Mouse (Mus musculus) embryonic facial prominence, embryonic 11.5 days (tissue): ENCODE data around the gene Cox19. TPM values are rescaled to one million over a fixed set of nuclear protein-coding genes. Genes with fewer than 3 reads are reported as not detected.

ENCODE experiments used
- ATAC-seq: fragments of 200-750 bp; cut with Nextera tagmentation; replicated peaks from 2 replicates; pipeline ENCODE4 v1.8.0; 2017; ENCODE audit warnings: low read depth; ENCODE audit not compliant: insufficient number of reproducible peaks, low FRiP score, low TSS enrichment
- DNase-seq: peaks from one replicate; pipeline ENCODE4 v3.0.0-alpha.2; 2015; ENCODE audit warnings: low spot score
- H3K27ac ChIP-seq: fragments of 300-500 bp; sonication (generic); replicated peaks from 2 replicates; pipeline ENCODE4 v1.5.1; 2014; ENCODE audit warnings: mild to moderate bottlenecking, low read depth, low read length, control low read depth
- H3K27me3 ChIP-seq: fragments of 300-500 bp; sonication (generic); 2 replicates; pipeline ENCODE4 v1.6.1; 2014; ENCODE audit warnings: mild to moderate bottlenecking, low read length, moderate library complexity, mixed read lengths; ENCODE audit not compliant: control insufficient read depth, insufficient read depth
- H3K36me3 ChIP-seq: fragments of 300-500 bp; sonication (generic); replicated peaks from 2 replicates; pipeline ENCODE4 v1.6.1; 2014; ENCODE audit warnings: low read depth, mild to moderate bottlenecking, low read length, moderate library complexity, mixed read lengths; ENCODE audit not compliant: control insufficient read depth, insufficient read depth
- H3K4me1 ChIP-seq: fragments of 300-500 bp; sonication (generic); 2 replicates; pipeline ENCODE4 v1.6.1; 2014; ENCODE audit warnings: low read length, mixed read lengths; ENCODE audit not compliant: control insufficient read depth, insufficient read depth
- H3K4me2 ChIP-seq: fragments of 300-500 bp; sonication (generic); 2 replicates; pipeline ENCODE4 v1.6.1; 2014; ENCODE audit warnings: low read depth, mild to moderate bottlenecking, control low read depth, low read length, moderate library complexity
- H3K4me3 ChIP-seq: fragments of 300-500 bp; sonication (generic); 2 replicates; pipeline ENCODE4 v1.5.1; 2014; ENCODE audit warnings: low read depth, low read length, control low read depth
- H3K9ac ChIP-seq: fragments of 300-500 bp; sonication (generic); replicated peaks from 2 replicates; pipeline ENCODE4 v1.6.1; 2014; ENCODE audit warnings: mild to moderate bottlenecking, control low read depth, low read length
- H3K9me3 ChIP-seq: fragments of 300-500 bp; sonication (generic); replicated peaks from 2 replicates; pipeline ENCODE4 v1.6.1; 2016; ENCODE audit warnings: mild to moderate bottlenecking, low read length, inconsistent platforms, mixed read lengths; ENCODE audit not compliant: control insufficient read depth
- WGBS: fragments of 180-500 bp; shearing (Covaris S2); extraction: QIAGEN DNeasy Blood & Tissue Kit; methylation state at CpG from one replicate; pipeline ENCODE4 v1.1.7; 2014; 5-methylcytosine and 5-hydroxymethylcytosine counted together
- polyA plus RNA-seq: library from polyadenylated mRNA; unstranded; fragments of >200 nt; fragmentation: Nextera tagmentation; extraction: Ambion mirVana; gene quantifications from 2 replicates; pipeline ENCODE4 v1.2.1, GENCODE M21; 2014

The Cox19 gene
- polyA plus RNA-seq, 1 experiment from 2014 or later: 116 TPM

- DNase-seq: no peak
- 85% methylated on average over 6 of the region's 6 CpGs for WGBS
- peaks cover 27% of the 10 kb centered on the region for H3K27me3 ChIP-seq
Observed at GRCm38 (mm10) chr5:139321331-139321730, 29.9 kb downstream of the Cox19 start.

DNA sequence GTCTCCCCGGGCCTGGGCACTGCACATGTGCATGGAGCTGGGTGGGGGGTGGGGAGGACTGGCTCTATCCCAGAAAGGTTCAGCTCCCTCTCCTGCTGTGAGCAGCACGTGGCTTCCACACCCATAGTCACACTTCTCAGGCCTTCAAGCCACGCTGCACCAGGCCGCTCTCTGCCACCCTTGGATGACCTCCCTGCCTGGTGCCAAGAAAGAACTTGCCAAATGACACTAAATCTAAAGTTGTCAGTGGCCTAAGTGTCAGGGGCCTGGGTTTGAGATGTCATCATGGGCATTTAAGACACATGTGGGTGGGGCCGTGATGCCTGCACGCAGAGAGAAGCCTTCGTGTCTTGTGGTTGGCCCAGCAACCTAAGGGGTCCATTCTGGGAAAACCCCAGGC lies 30.8 kb downstream of the Cox19 start:
- DNase-seq: no peak
- Histone ChIP-seq H3K27ac (no peak overlapping the region), H3K27me3 (peaks cover 19% of the 10 kb centered on the region), H3K36me3 (no peaks in the 10 kb centered on the region), H3K9me3 (no peaks in the 10 kb centered on the region), H3K9ac (no peak overlapping the region), H3K4me2 (no peak overlapping the region), H3K4me3 (no peak overlapping the region), H3K4me1 (no peaks in the 10 kb centered on the region)
- ATAC-seq: no peak
- 78% methylated on average over 7 of the region's 7 CpGs for WGBS

More at GRCm38 (mm10) chr5:139321331-139321730, 29.9 kb downstream of the Cox19 start:
- H3K4me2 ChIP-seq: no peak overlapping the region
- no peak overlapping the region for H3K27ac ChIP-seq
- H3K9ac ChIP-seq: no peak overlapping the region
- H3K4me1 ChIP-seq: no peaks in the 10 kb centered on the region
- no peak for ATAC-seq
- H3K36me3 ChIP-seq: no peaks in the 10 kb centered on the region
- no peak overlapping the region for H3K4me3 ChIP-seq
- no peaks in the 10 kb centered on the region for H3K9me3 ChIP-seq

- H3K4me2 ChIP-seq: no peak overlapping the region
- no peaks in the 10 kb centered on the region for H3K4me1 ChIP-seq
- H3K36me3 ChIP-seq: no peaks in the 10 kb centered on the region
- 63% methylated on average over 21 of the region's 21 CpGs for WGBS
- DNase-seq (no peak), ATAC-seq (no peak)
- no peak overlapping the region for H3K9ac ChIP-seq
- H3K9me3 ChIP-seq: no peaks in the 10 kb centered on the region
- no peak overlapping the region for H3K27ac ChIP-seq
- no peaks in the 10 kb centered on the region; the same call in 1 of the 2 replicates for H3K27me3 ChIP-seq
- no peak overlapping the region for H3K4me3 ChIP-seq
Observed at GRCm38 (mm10) chr5:139317751-139318504, 33.3 kb downstream of the Cox19 start.

GRCm38 (mm10) chr5:139316982-139317675 lies 34.1 kb downstream of the Cox19 start:
- DNase-seq (no peak), ATAC-seq (no peak)
- H3K9me3 ChIP-seq: no peaks in the 10 kb centered on the region
- no peak overlapping the region for H3K9ac ChIP-seq
- no peak overlapping the region for H3K4me2 ChIP-seq
- H3K4me3 ChIP-seq: no peak overlapping the region
- H3K27ac ChIP-seq: no peak overlapping the region
- no peaks in the 10 kb centered on the region for H3K36me3 ChIP-seq
- 76% methylated on average over 6 of the region's 6 CpGs for WGBS
- no peaks in the 10 kb centered on the region for H3K27me3 ChIP-seq
- no peaks in the 10 kb centered on the region for H3K4me1 ChIP-seq

DNA sequence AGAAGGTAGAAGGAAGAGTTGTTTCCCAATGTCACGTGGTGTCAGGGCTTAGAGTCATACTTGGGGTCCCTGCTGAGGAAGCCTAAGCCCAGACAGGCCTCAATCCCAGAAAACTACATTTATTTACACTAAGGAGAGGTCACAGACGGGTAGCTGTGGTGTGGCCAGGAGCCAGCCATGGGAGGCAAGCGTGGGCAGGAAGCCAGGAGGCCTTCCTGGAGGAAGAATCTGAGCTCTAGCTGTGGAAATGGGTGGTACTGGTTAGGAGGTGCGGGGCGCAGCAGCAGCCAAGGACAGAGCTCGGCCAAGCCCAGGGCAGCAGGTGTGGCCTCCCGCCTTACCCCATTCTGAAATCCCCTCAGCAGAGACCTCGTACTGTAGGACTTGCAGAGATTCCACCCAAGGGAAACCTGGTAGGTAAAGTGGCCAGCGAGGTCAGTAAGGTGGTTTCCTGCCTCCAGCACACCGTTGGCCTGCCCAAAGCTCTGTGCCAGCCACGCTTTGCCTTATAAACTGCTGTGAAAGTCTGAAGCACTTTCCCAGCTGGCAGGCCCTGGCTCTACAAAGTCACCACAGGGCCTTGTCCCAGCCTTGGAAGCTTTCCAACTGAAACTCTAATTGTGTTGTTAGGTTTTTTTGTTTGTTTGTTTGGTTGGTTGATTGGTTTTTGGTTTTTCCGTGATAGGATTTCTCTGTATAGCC lies 36.1 kb downstream of the Cox19 start:
- Histone ChIP-seq H3K4me3 (no peak overlapping the region), H3K4me2 (no peak overlapping the region), H3K4me1 (no peaks in the 10 kb centered on the region), H3K27ac (no peak overlapping the region), H3K9ac (no peak overlapping the region), H3K27me3 (no peaks in the 10 kb centered on the region), H3K9me3 (no peaks in the 10 kb centered on the region), H3K36me3 (no peaks in the 10 kb centered on the region)
- DNase-seq (no peak), ATAC-seq (no peak)
- 83% methylated on average over 12 of the region's 12 CpGs for WGBS

GRCm38 (mm10) chr5:139313536-139313935 lies 37.7 kb downstream of the Cox19 start:
- 75% methylated on average over 9 of the region's 9 CpGs for WGBS
- H3K9ac ChIP-seq: no peak overlapping the region
- H3K4me2 ChIP-seq: no peak overlapping the region
- H3K27me3 ChIP-seq: no peaks in the 10 kb centered on the region
- ATAC-seq (no peak), DNase-seq (no peak)
- H3K36me3 ChIP-seq: no peaks in the 10 kb centered on the region
- no peak overlapping the region for H3K27ac ChIP-seq
- H3K4me1 ChIP-seq: no peaks in the 10 kb centered on the region
- no peak overlapping the region for H3K4me3 ChIP-seq
- no peaks in the 10 kb centered on the region for H3K9me3 ChIP-seq

- H3K4me1 ChIP-seq: no peaks in the 10 kb centered on the region
- DNase-seq: no peak
- 88% methylated on average over 9 of the region's 9 CpGs for WGBS
- no peak overlapping the region for H3K4me3 ChIP-seq
- no peaks in the 10 kb centered on the region for H3K9me3 ChIP-seq
- H3K27ac ChIP-seq: no peak overlapping the region
- no peak for ATAC-seq
- H3K27me3 ChIP-seq: no peaks in the 10 kb centered on the region
- H3K4me2 ChIP-seq: no peak overlapping the region
- H3K9ac ChIP-seq: no peak overlapping the region
- H3K36me3 ChIP-seq: no peaks in the 10 kb centered on the region
Observed at GRCm38 (mm10) chr5:139311822-139312221, 39.4 kb downstream of the Cox19 start.

GRCm38 (mm10) chr5:139310477-139310876 lies 40.7 kb downstream of the Cox19 start:
- H3K27ac ChIP-seq: no peak overlapping the region
- no peaks in the 10 kb centered on the region for H3K4me1 ChIP-seq
- ATAC-seq (no peak), DNase-seq (no peak)
- no peaks in the 10 kb centered on the region for H3K27me3 ChIP-seq
- no peaks in the 10 kb centered on the region for H3K9me3 ChIP-seq
- no peaks in the 10 kb centered on the region for H3K36me3 ChIP-seq
- 88% methylated on average over 4 of the region's 4 CpGs for WGBS
- no peak overlapping the region for H3K9ac ChIP-seq
- H3K4me3 ChIP-seq: no peak overlapping the region
- H3K4me2 ChIP-seq: no peak overlapping the region
